Mouse (Mus musculus) spleen, adult 12 weeks (tissue): ENCODE results near the gene Zc2hc1c.
A peak's percentile ranks its signal among the peaks of the same experiment; 100 is the strongest.
"Not testable (repeated sequence)": the region's sequence is repeated elsewhere in the genome, so short reads cannot be mapped to it uniquely, and the experiment has no call there.

ENCODE experiments used
- DNase-seq: peaks from one replicate; pipeline ENCODE4 v3.0.0; 2022; ENCODE audit warnings: low spot score

Zc2hc1c gene

GRCm38 (mm10) chr12:85288486-85289156 lies at the start of gene Zc2hc1c:
Zc2hc1c (plus strand) TSS chr12:85288591.
- DNase-seq, result peak; percentile 61

GRCm38 (mm10) chr12:85252083-85252482 lies 36.3 kb upstream of the Zc2hc1c start:
- DNase-seq, result no peak

- no peak for DNase-seq
Observed at GRCm38 (mm10) chr12:85256074-85256751, 32.2 kb upstream of the Zc2hc1c start.

GRCm38 (mm10) chr12:85257008-85257639 lies 31.3 kb upstream of the Zc2hc1c start:
- DNase-seq, result no peak

- DNase-seq, result no peak
Observed at GRCm38 (mm10) chr12:85262489-85262888, 25.9 kb upstream of the Zc2hc1c start.

- DNase-seq, result no peak
Observed at GRCm38 (mm10) chr12:85263190-85263589, 25.2 kb upstream of the Zc2hc1c start.

GRCm38 (mm10) chr12:85264531-85264930 lies 23.9 kb upstream of the Zc2hc1c start:
- no peak for DNase-seq

GRCm38 (mm10) chr12:85264940-85265339 lies 23.5 kb upstream of the Zc2hc1c start:
- DNase-seq, result no peak

GRCm38 (mm10) chr12:85266248-85266647 lies 22.1 kb upstream of the Zc2hc1c start:
- DNase-seq, result no peak

- no peak for DNase-seq
Observed at GRCm38 (mm10) chr12:85269821-85270220, 18.6 kb upstream of the Zc2hc1c start.

- DNase-seq, result peak; percentile 67
Observed at GRCm38 (mm10) chr12:85270319-85270718, 18.1 kb upstream of the Zc2hc1c start, which contains the start of gene Mlh3. Mlh3 (minus strand) TSS chr12:85270599.

GRCm38 (mm10) chr12:85271132-85271842 lies 17.1 kb upstream of the Zc2hc1c start:
- no peak for DNase-seq

GRCm38 (mm10) chr12:85271843-85272206 lies 16.6 kb upstream of the Zc2hc1c start:
- DNase-seq, result no peak

GRCm38 (mm10) chr12:85273508-85273907 lies 14.9 kb upstream of the Zc2hc1c start:
- no peak for DNase-seq

- DNase-seq, result no peak
Observed at GRCm38 (mm10) chr12:85276273-85276672, 12.1 kb upstream of the Zc2hc1c start.

GRCm38 (mm10) chr12:85278919-85279318 lies 9.5 kb upstream of the Zc2hc1c start:
- no peak for DNase-seq

GRCm38 (mm10) chr12:85279396-85280080 lies 8.9 kb upstream of the Zc2hc1c start:
- peak; percentile 35 for DNase-seq

- DNase-seq, result peak; percentile 95
Observed at GRCm38 (mm10) chr12:85280105-85280844, 8.1 kb upstream of the Zc2hc1c start.

- DNase-seq, result no peak
Observed at GRCm38 (mm10) chr12:85280845-85281651, 7.3 kb upstream of the Zc2hc1c start.

GRCm38 (mm10) chr12:85281756-85282155 lies 6.6 kb upstream of the Zc2hc1c start:
- not testable (repeated sequence) for DNase-seq
